Mouse (Mus musculus) liver, embryonic 14.5 days (tissue): ENCODE data around the gene Muc3a.

Experiments used
- CTCF ChIP-seq: IDR thresholded peaks from 2 replicates; pipeline ENCODE4 v1.5.1; 2016; ENCODE audit warnings: antibody characterized with exemption, low read depth, control low read depth
- EP300 ChIP-seq: IDR thresholded peaks from 2 replicates; pipeline ENCODE4 v1.6.1; 2016; ENCODE audit warnings: antibody characterized with exemption, low read depth

DNA sequence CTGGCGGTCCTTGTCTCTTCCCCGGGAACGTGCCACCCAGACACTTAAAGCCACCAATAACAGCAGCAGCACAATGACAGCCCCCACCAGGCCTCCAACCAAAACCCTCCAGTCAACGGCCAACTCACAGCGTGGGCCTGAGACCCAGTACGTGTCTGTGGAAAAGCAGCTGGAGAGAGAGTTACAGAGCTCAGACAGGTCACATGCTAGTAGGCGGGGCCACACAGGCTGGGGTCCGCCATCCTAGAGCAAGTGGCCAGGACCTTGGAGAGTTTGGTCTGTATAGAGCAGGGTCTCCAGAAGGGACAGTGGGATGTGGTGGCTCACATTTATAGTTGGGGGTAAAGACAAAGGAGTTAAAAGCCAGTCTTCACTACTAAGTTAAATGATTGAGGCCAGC, 1.5 kb downstream of the Muc3a start:
- TF ChIP-seq CTCF = no peak
- TF ChIP-seq EP300 = no peak
